Mouse (Mus musculus): ENCODE results near the gene Ankrd7.
"Not testable (repeated sequence)": the region's sequence is repeated elsewhere in the genome, so short reads cannot be mapped to it uniquely, and the experiment has no call there.

The Ankrd7 gene

GRCm38 (mm10) chr6:18866018-18866417 is at the start of gene Ankrd7:
Gene Ankrd7 (plus strand): TSS chr6:18866318.
- in situ Hi-C loops (cut with MboI; ENCODE audit: low pct_unique_long_range_greater_than_20kb in 1 of 2, low sequenced_read_pairs in 2 of 2, unreplicated experiment in 1 of 2) = no loop called here

- in situ Hi-C loops (cut with MboI; ENCODE audit: low pct_unique_long_range_greater_than_20kb in 1 of 2, low sequenced_read_pairs in 2 of 2, unreplicated experiment in 1 of 2) = loop anchor here (25.0 kb wide), 2 partner anchors 407 to 432 kb away; no protein-coding TSS in a partner anchor
Observed at GRCm38 (mm10) chr6:18819343-18819742, 46.8 kb upstream of the Ankrd7 start.

GRCm38 (mm10) chr6:18820246-18820645 is 45.9 kb upstream of the Ankrd7 start:
- in situ Hi-C loops (cut with MboI; ENCODE audit: low pct_unique_long_range_greater_than_20kb in 1 of 2, low sequenced_read_pairs in 2 of 2, unreplicated experiment in 1 of 2) = loop anchor here (25.0 kb wide), 2 partner anchors 408 to 433 kb away; no protein-coding TSS in a partner anchor

DNA sequence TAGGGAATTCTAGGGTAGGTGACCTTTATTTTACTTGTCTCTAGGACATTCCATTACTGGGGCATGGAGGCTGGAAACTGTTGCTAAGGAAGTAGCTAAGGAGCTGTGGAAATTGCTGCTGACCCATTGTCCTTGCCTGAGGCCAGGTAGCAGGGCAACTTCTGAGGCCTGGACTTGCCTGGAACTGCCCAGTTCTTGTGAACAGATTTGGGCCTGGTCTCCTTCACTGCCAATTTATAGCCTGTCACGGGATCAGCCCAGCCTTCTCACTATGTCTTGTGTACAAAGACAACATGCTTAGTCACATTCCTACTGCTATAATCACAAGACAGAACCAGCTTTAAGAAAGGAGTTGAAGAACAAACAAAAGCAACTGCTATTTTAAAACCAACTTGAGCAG is 43.3 kb upstream of the Ankrd7 start:
- in situ Hi-C loops (cut with MboI; ENCODE audit: low pct_unique_long_range_greater_than_20kb in 1 of 2, low sequenced_read_pairs in 2 of 2, unreplicated experiment in 1 of 2) = loop anchor here (25.0 kb wide), 2 partner anchors 411 to 436 kb away; no protein-coding TSS in a partner anchor

DNA sequence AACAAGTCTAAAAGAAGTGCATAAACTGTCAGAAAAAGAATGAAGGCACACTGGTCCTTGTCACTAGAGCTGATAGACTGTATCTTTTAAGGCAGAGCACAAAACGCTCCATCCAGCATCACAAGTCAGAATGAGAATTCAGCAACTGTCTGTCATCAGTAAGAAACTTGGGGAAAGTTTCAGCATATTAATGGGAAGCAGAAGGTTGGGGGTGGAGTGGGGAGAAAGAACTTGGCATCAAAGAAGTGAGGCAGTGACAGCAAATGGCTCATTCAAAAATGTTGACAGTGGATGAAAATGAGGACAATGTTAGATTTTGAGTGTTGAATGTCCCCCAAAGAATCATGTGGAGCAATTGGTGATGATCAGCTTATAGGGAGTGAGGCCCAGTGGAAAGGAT is 33.2 kb upstream of the Ankrd7 start:
- in situ Hi-C loops (cut with MboI; ENCODE audit: low pct_unique_long_range_greater_than_20kb in 1 of 2, low sequenced_read_pairs in 2 of 2, unreplicated experiment in 1 of 2) = no loop called here

GRCm38 (mm10) chr6:18844529-18844928 is 21.6 kb upstream of the Ankrd7 start:
- in situ Hi-C loops (cut with MboI; ENCODE audit: low pct_unique_long_range_greater_than_20kb in 1 of 2, low sequenced_read_pairs in 2 of 2, unreplicated experiment in 1 of 2) = not testable (repeated sequence)

DNA sequence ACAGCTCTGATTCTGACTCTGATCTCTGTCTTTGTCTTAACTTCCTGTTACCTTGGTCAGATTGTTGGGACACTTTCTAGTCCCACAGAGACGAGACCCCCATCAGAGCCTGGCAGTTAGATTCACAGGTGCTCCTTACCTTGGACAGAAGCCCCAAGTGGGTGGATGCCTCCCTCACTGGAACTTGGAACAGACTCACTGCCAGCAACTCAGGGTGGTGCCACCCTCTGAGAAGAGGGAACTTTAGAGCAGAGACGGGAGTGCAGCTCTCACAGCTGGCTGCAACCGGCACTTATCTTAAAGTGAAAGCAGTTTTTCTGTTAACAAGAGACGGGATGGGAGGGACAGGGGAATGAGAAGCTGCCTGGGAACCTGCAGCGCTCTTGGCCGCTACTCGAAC is 20.5 kb upstream of the Ankrd7 start:
- in situ Hi-C loops (cut with MboI; ENCODE audit: low pct_unique_long_range_greater_than_20kb in 1 of 2, low sequenced_read_pairs in 2 of 2, unreplicated experiment in 1 of 2) = not testable (repeated sequence)

DNA sequence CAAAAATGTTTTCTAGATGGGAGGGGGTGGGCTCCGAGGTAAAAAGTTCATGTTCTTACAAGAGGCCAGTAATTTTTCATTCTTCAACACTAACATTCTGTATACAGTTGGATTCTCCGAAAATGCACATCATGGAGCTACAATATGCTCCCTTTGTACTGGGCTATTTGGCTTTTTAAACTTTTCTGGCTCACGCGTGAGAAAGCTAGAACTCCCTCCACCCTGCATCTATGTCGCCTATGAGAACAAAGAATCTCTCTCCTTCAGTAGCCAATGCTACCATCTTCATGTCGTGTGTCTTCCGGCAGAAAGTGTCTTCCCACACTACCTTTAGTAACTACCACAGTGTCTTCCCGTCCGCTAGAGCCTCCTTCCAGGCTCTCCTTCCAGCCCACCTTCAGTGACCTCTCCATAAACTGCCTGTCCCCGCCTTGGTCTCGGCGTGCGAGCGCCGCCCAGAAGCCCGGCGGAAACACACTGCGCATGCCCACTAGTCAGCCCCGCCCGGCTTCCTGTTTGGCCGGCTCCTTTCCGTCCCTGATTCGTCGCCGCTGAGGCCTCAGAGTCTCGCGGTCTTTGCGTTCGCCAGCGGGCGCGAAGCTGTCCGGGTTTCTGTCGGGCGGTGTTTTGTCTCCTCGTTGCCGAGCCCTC is 17.9 kb upstream of the Ankrd7 start, which contains the start of gene Lsm8:
Gene Lsm8 (plus strand): TSS at position 529 of the 651 bp plus-strand sequence.
- in situ Hi-C loops (cut with MboI; ENCODE audit: low pct_unique_long_range_greater_than_20kb in 1 of 2, low sequenced_read_pairs in 2 of 2, unreplicated experiment in 1 of 2) = no loop called here

DNA sequence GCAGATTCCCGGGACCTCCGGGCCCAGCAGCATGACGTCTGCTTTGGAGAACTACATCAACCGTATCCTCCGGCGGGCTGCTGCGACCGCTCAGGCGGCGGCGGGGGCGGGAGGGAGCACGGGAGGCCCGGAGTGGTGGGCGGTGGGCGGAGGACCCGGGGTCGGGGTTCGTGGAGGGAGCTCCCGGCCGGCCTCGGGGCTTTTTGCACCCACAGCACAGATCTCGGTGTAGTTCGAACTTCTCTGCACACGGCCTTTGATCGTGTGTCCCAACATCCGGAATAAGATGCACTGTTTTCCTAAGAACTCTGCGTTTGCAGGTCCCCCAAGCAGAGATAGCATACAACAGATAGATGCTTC is 17.4 kb upstream of the Ankrd7 start:
- in situ Hi-C loops (cut with MboI; ENCODE audit: low pct_unique_long_range_greater_than_20kb in 1 of 2, low sequenced_read_pairs in 2 of 2, unreplicated experiment in 1 of 2) = no loop called here

GRCm38 (mm10) chr6:18855323-18855722 is 10.8 kb upstream of the Ankrd7 start:
- in situ Hi-C loops (cut with MboI; ENCODE audit: low pct_unique_long_range_greater_than_20kb in 1 of 2, low sequenced_read_pairs in 2 of 2, unreplicated experiment in 1 of 2) = no loop called here

GRCm38 (mm10) chr6:18856487-18857078 is 9.5 kb upstream of the Ankrd7 start:
- in situ Hi-C loops (cut with MboI; ENCODE audit: low pct_unique_long_range_greater_than_20kb in 1 of 2, low sequenced_read_pairs in 2 of 2, unreplicated experiment in 1 of 2) = no loop called here

GRCm38 (mm10) chr6:18889030-18889429 is 22.9 kb downstream of the Ankrd7 start:
- in situ Hi-C loops (cut with MboI; ENCODE audit: low pct_unique_long_range_greater_than_20kb in 1 of 2, low sequenced_read_pairs in 2 of 2, unreplicated experiment in 1 of 2) = no loop called here

GRCm38 (mm10) chr6:18894142-18894541 is 28.0 kb downstream of the Ankrd7 start:
- in situ Hi-C loops (cut with MboI; ENCODE audit: low pct_unique_long_range_greater_than_20kb in 1 of 2, low sequenced_read_pairs in 2 of 2, unreplicated experiment in 1 of 2) = no loop called here

DNA sequence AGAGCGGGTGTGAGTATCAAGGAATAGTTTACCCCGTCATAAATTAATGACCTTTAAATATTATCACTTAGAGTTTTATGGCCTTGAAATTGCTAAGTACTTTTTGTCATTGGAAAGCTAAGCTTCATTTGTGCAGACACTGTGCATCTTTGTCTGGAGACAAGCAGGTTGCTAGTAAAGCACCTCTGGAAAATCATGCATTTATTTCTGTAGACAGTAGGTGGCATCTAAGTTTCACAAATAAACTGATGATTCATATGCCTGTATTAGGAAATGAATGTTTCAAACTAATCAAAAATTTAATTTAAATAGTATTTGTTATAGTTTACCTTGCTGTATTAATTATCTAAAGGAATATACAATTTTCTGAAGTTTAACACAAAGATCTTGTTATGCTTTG is 41.1 kb downstream of the Ankrd7 start:
- in situ Hi-C loops (cut with MboI; ENCODE audit: low pct_unique_long_range_greater_than_20kb in 1 of 2, low sequenced_read_pairs in 2 of 2, unreplicated experiment in 1 of 2) = no loop called here

- in situ Hi-C loops (cut with MboI; ENCODE audit: low pct_unique_long_range_greater_than_20kb in 1 of 2, low sequenced_read_pairs in 2 of 2, unreplicated experiment in 1 of 2) = no loop called here
Observed at GRCm38 (mm10) chr6:18913179-18913578, 47.1 kb downstream of the Ankrd7 start.

DNA sequence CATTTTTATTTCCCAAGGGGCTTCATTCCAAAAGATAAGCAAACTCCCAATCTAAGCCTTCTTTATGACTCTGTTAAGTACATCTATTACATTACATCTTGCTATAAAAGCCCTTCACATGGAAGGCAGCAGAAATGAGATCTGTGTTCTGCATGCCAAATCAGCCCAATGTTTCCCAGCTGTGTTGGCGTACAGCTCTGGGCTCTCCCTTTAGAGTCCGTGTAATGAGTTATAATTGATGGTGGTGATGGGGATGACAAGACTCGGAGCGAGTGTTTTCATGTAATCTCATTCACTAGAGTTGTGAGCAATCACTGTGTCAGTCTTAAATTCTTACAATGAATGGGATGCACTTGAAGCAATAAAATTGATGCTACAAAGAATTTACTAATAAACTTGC is 49.9 kb downstream of the Ankrd7 start:
- in situ Hi-C loops (cut with MboI; ENCODE audit: low pct_unique_long_range_greater_than_20kb in 1 of 2, low sequenced_read_pairs in 2 of 2, unreplicated experiment in 1 of 2) = no loop called here

DNA sequence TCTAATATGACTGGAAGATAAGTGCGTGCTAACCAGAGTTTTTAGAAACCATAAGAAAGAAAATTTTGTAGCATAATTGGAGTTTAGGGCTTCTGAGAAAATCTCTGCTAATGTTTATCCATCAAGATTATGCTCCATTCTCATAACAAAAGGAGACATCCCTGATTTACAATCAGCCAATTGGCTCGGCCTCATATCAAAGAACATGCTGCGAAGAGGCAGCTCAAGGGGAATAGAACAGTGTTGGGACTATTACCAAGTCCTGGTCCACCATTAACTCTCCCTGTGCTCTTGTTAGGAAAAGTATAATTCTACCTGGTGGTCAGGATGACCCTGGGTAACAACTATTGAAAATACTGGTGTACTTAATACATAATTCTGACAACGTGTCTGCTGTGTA is 50.4 kb downstream of the Ankrd7 start:
- in situ Hi-C loops (cut with MboI; ENCODE audit: low pct_unique_long_range_greater_than_20kb in 1 of 2, low sequenced_read_pairs in 2 of 2, unreplicated experiment in 1 of 2) = no loop called here

Data from mouse embryonic stem cell (cell line).